Mouse (Mus musculus) cerebellum, postnatal 25 days (tissue): Measurements from ENCODE around the gene Otop3.

Experiments
- DNase-seq, 2 experiments: peaks; one replicate each; pipeline ENCODE4 v3.0.0; 2021; ENCODE audit warnings: mixed read lengths in 2 of 2

Otop3 gene

GRCm38 (mm10) chr11:115319704-115320383, 14.7 kb upstream of the Otop3 start:
- DNase-seq, result peak; percentile 62 to 70

- peak; percentile 69 to 84 for DNase-seq
Measured at GRCm38 (mm10) chr11:115321906-115322693, 12.4 kb upstream of the Otop3 start, which contains the start of gene Ush1g. Gene Ush1g (minus strand): TSS chr11:115322041.

- peak in 1 of 2 experiments; percentile 35 for DNase-seq
Measured at GRCm38 (mm10) chr11:115323354-115323753, 11.2 kb upstream of the Otop3 start.

- no peak for DNase-seq
Measured at GRCm38 (mm10) chr11:115326730-115327129, 7.8 kb upstream of the Otop3 start.

GRCm38 (mm10) chr11:115329339-115329738, 5.2 kb upstream of the Otop3 start:
- peak in 1 of 2 experiments; percentile 32 for DNase-seq

- DNase-seq, result peak in 1 of 2 experiments; percentile 55
Measured at GRCm38 (mm10) chr11:115335223-115335622, 692 bp downstream of the Otop3 start.

- DNase-seq, result no peak
Measured at GRCm38 (mm10) chr11:115336115-115336514, 1.6 kb downstream of the Otop3 start.

GRCm38 (mm10) chr11:115337350-115337749, 2.8 kb downstream of the Otop3 start:
- DNase-seq, result no peak

- no peak for DNase-seq
Measured at GRCm38 (mm10) chr11:115337826-115338225, 3.3 kb downstream of the Otop3 start.

GRCm38 (mm10) chr11:115341246-115341645, 6.7 kb downstream of the Otop3 start:
- peak in 1 of 2 experiments; percentile 50 for DNase-seq

- DNase-seq, result no peak
Measured at GRCm38 (mm10) chr11:115341866-115342265, 7.3 kb downstream of the Otop3 start.

- DNase-seq, result no peak
Measured at GRCm38 (mm10) chr11:115344967-115345366, 10.4 kb downstream of the Otop3 start.

- no peak for DNase-seq
Measured at GRCm38 (mm10) chr11:115345515-115345914, 11.0 kb downstream of the Otop3 start.

GRCm38 (mm10) chr11:115348681-115349248, 14.2 kb downstream of the Otop3 start:
- peak in 1 of 2 experiments; percentile 15 for DNase-seq

GRCm38 (mm10) chr11:115349976-115350375, 15.4 kb downstream of the Otop3 start:
- DNase-seq, result no peak

- DNase-seq, result no peak
Measured at GRCm38 (mm10) chr11:115353375-115353774, 18.8 kb downstream of the Otop3 start.

- peak; percentile 77 to 83 for DNase-seq
Measured at GRCm38 (mm10) chr11:115354183-115354582, 19.7 kb downstream of the Otop3 start.

- peak; percentile 85 to 90 for DNase-seq
Measured at GRCm38 (mm10) chr11:115358468-115358867, 23.9 kb downstream of the Otop3 start.

GRCm38 (mm10) chr11:115359293-115359692, 24.8 kb downstream of the Otop3 start:
- peak in 1 of 2 experiments; percentile 34 for DNase-seq

GRCm38 (mm10) chr11:115359726-115360125, 25.2 kb downstream of the Otop3 start:
- peak in 1 of 2 experiments; percentile 36 for DNase-seq

- DNase-seq, result peak in 1 of 2 experiments; percentile 58
Measured at GRCm38 (mm10) chr11:115364136-115364535, 29.6 kb downstream of the Otop3 start.

- peak; percentile 59 to 65 for DNase-seq
Measured at GRCm38 (mm10) chr11:115366039-115366705, 31.6 kb downstream of the Otop3 start.
